ENCODE assay signal across 11 mouse cellular contexts in genomic region chr6:34486071-34486626, GRCm38 (mm10). TPM values are rescaled to one million over a fixed set of nuclear protein-coding genes. Genes with fewer than 3 reads are reported as not detected.
DNase-seq lines count a peak whose midpoint lies in the region; ATAC-seq lines count a peak whose summit lies in the region.
"Had no signal": no experiment of that assay in that cellular context is flagged by ENCODE, and none has a peak within 500 bp of the region (broad histone marks: within the 10 kb centered on the region; RNA-seq: fewer than 3 reads in every experiment).

No protein-coding gene starts in this region.

- H3K36me3 ChIP-seq in intestine, embryonic 16.5 days (ENCODE audit: control insufficient read depth, insufficient read depth, low read length): no peaks in the 10 kb centered on the region; the same call in 1 of the 2 replicates
- peaks cover 8% of the 10 kb centered on the region; the same call in 1 of the 2 replicates for H3K36me3 ChIP-seq in intestine, embryonic 15.5 days
- peaks cover 6% of the 10 kb centered on the region; the same call in 1 of the 2 replicates for H3K36me3 ChIP-seq in liver, embryonic 16.5 days (ENCODE audit: control insufficient read depth, insufficient read depth)
- H3K36me3 ChIP-seq in midbrain, embryonic 16.5 days (ENCODE audit: control insufficient read depth, insufficient read depth, low read length): peaks cover 5% of the 10 kb centered on the region; the same call in 1 of the 2 replicates

- WGBS in intestine, embryonic 16.5 days: 75% methylated on average over 14 of the region's 14 CpGs
- 74% methylated on average over 14 of the region's 14 CpGs for WGBS in intestine, embryonic 15.5 days
- 52% methylated on average over 14 of the region's 14 CpGs for WGBS in liver, embryonic 16.5 days (ENCODE audit: insufficient replicate concordance)
- WGBS in midbrain, embryonic 16.5 days: 79% methylated on average over 14 of the region's 14 CpGs

- ATAC-seq in intestine, embryonic 16.5 days: 0 out of 2 replicates have a peak, but pooled peaks have one; percentile 39
- ATAC-seq in intestine, embryonic 15.5 days: no peak
- peak; percentile 83 for ATAC-seq in common myeloid progenitor, adult 5-6 weeks (replicated peaks; ENCODE audit: low read depth, poor library complexity, severe bottlenecking)
- peak; percentile 98 for ATAC-seq in liver, embryonic 16.5 days (ENCODE audit: low read depth)
- ATAC-seq in midbrain, embryonic 16.5 days: no peak

- no peak overlapping the region for H3K4me2 ChIP-seq in intestine, embryonic 16.5 days (ENCODE audit: low read depth, low read length)
- no peak overlapping the region for H3K4me2 ChIP-seq in intestine, embryonic 15.5 days (replicated peaks)
- peak overlapping the region; percentile 62 for H3K4me2 ChIP-seq in liver, embryonic 16.5 days (ENCODE audit: low read depth, low read length)
- H3K4me2 ChIP-seq in midbrain, embryonic 16.5 days (ENCODE audit: low read length): no peak overlapping the region
- H3K4me2 ChIP-seq: midbrain, embryonic 11.5 days; neural tube, embryonic 15.5 days had no signal

- no peaks in the 10 kb centered on the region for H3K9me3 ChIP-seq in intestine, embryonic 16.5 days (ENCODE audit: control insufficient read depth, low read length)
- H3K9me3 ChIP-seq in intestine, embryonic 15.5 days: no peaks in the 10 kb centered on the region
- H3K9me3 ChIP-seq in liver, embryonic 16.5 days (replicated peaks; ENCODE audit: control insufficient read depth, low read length): no peaks in the 10 kb centered on the region
- no peaks in the 10 kb centered on the region for H3K9me3 ChIP-seq in midbrain, embryonic 16.5 days (replicated peaks; ENCODE audit: control insufficient read depth, low read length, poor library complexity, severe bottlenecking)
- H3K9me3 ChIP-seq: neural tube, embryonic 15.5 days had no signal

- no peaks in the 10 kb centered on the region for H3K27me3 ChIP-seq in intestine, embryonic 16.5 days (replicated peaks; ENCODE audit: control insufficient read depth, insufficient read depth, low read length)
- H3K27me3 ChIP-seq in intestine, embryonic 15.5 days (replicated peaks): no peaks in the 10 kb centered on the region
- H3K27me3 ChIP-seq in liver, embryonic 16.5 days (ENCODE audit: control insufficient read depth, insufficient read depth, low read depth, low read length): no peaks in the 10 kb centered on the region
- no peaks in the 10 kb centered on the region for H3K27me3 ChIP-seq in midbrain, embryonic 16.5 days (ENCODE audit: control insufficient read depth, insufficient read depth, low read depth, low read length)
- H3K27me3 ChIP-seq: neural tube, embryonic 15.5 days had no signal

- peak; percentile 9 for DNase-seq in adrenal gland, adult 2 months
- DNase-seq in adrenal gland, postnatal 25 days: no peak
- DNase-seq in embryo, embryonic 11 days: no peak
- DNase-seq: layer of hippocampus, adult 9-11 months had no signal

- no peak overlapping the region for H3K27ac ChIP-seq in intestine, embryonic 16.5 days (ENCODE audit: low read length)
- no peak overlapping the region for H3K27ac ChIP-seq in intestine, embryonic 15.5 days
- peak overlapping the region; percentile 90 for H3K27ac ChIP-seq in liver, embryonic 16.5 days (ENCODE audit: low read length)
- no peak overlapping the region for H3K27ac ChIP-seq in midbrain, embryonic 16.5 days (ENCODE audit: low read length)
- H3K27ac ChIP-seq: neural tube, embryonic 15.5 days had no signal

- H3K4me1 ChIP-seq in intestine, embryonic 16.5 days (ENCODE audit: control insufficient read depth, insufficient read depth, low read length): peaks cover 7% of the 10 kb centered on the region
- no peaks in the 10 kb centered on the region for H3K4me1 ChIP-seq in intestine, embryonic 15.5 days (replicated peaks)
- peaks cover 29% of the 10 kb centered on the region for H3K4me1 ChIP-seq in liver, embryonic 16.5 days (ENCODE audit: control insufficient read depth, low read depth, low read length)
- no peaks in the 10 kb centered on the region for H3K4me1 ChIP-seq in midbrain, embryonic 16.5 days (ENCODE audit: control insufficient read depth, insufficient read depth, low read length)

- H3K4me3 ChIP-seq in intestine, embryonic 16.5 days (ENCODE audit: low read length): no peak overlapping the region
- H3K4me3 ChIP-seq in intestine, embryonic 15.5 days (replicated peaks): no peak overlapping the region
- peak overlapping the region; percentile 47 for H3K4me3 ChIP-seq in liver, embryonic 16.5 days (ENCODE audit: low read depth, low read length)
- no peak overlapping the region for H3K4me3 ChIP-seq in midbrain, embryonic 16.5 days (ENCODE audit: low read depth, low read length)
- H3K4me3 ChIP-seq: neural tube, embryonic 15.5 days had no signal

- no peak overlapping the region for H3K9ac ChIP-seq in intestine, embryonic 16.5 days (ENCODE audit: low read depth, low read length)
- H3K9ac ChIP-seq in intestine, embryonic 15.5 days: no peak overlapping the region
- H3K9ac ChIP-seq in liver, embryonic 16.5 days (ENCODE audit: low read depth, low read length): peak overlapping the region; percentile 61
- no peak overlapping the region for H3K9ac ChIP-seq in midbrain, embryonic 16.5 days (ENCODE audit: low read depth, low read length)
- H3K9ac ChIP-seq: neural tube, embryonic 15.5 days had no signal

RNA-seq across cellular contexts. Expression of gene Bpgm, which starts 10.1 kb away (rescaled TPM):
- total RNA-seq in adrenal gland, adult 2 months (2021): 10 to 100 TPM; 21.7 to 34.7 TPM
- polyA plus RNA-seq in adrenal gland, adult 2 months (2012; rRNA removed): 3.9 and 4.1 TPM in 2 replicates
- 21.5 and 27.4 TPM in 2 replicates for total RNA-seq in adrenal gland, postnatal 25 days (2021)
- polyA plus RNA-seq in intestine, embryonic 16.5 days (2015; fragmentation: Nextera tagmentation; extraction: Ambion mirVana): 49.3 and 54.4 TPM in 2 replicates
- 40.4 and 49.7 TPM in 2 replicates for polyA plus RNA-seq in intestine, embryonic 15.5 days (2015; fragmentation: Nextera tagmentation; extraction: Ambion mirVana)
- 26.4 and 27.2 TPM in 2 replicates for total RNA-seq in common myeloid progenitor, adult 5-6 weeks (2017)
- 223 TPM in 2 replicates for polyA plus RNA-seq in liver, embryonic 16.5 days (2015; fragmentation: Nextera tagmentation; extraction: Ambion mirVana)
- 96.2 and 96.8 TPM in 2 replicates for polyA plus RNA-seq in midbrain, embryonic 16.5 days (2015; fragmentation: Nextera tagmentation; extraction: Ambion mirVana)

Comparison
In these comparisons a context has a peak if more than half of its experiments do, and no peak if none do; other contexts are left out.
1. ATAC-seq: peak in intestine, embryonic 16.5 days (single experiment), common myeloid progenitor, adult 5-6 weeks (single experiment) and liver, embryonic 16.5 days (single experiment); none in intestine, embryonic 15.5 days (single experiment) and midbrain, embryonic 16.5 days (single experiment).